Mouse (Mus musculus): ENCODE measurements around the gene Gm340. TPM values are rescaled to one million over a fixed set of nuclear protein-coding genes. Genes with fewer than 3 reads are reported as not detected.

Gm340 gene
- polyA plus RNA-seq, 1 experiment = 2.1 TPM

DNA sequence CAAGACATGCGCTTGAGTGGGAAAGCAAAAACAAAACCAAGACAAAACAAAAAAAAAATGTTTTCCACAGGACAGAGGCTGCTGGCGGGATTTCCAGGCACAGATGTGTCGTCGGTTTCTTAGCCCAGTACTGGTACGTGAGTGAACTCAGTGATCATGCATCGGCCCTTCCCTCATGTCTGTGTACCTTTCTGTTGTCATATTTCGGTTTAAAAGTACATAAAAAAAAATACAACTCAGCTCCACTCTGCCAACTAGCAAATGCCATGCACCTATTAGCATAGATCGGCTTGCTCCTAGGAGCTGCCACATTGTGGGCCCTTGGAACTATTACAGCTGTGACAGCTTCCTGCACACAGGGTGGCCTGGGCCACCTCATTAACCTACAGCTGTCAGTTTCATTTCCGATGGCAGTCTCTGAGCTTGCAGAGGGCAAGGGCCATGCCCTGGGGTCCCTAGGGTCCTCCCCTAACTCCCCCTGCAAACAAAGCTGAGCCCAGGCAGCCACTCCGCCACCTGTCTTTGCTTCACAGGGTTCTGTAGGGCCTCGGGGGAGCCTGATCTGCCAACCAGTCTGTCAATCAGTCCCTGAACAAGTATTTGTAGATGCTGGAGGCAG is 33.5 kb downstream of the Gm340 start:
- H3K27me3 ChIP-seq (ENCODE audit: control insufficient read depth, insufficient read depth, insufficient read length) = peaks cover 22% of the 10 kb centered on the region
- no peaks in the 10 kb centered on the region for H3K79me3 ChIP-seq (ENCODE audit: low read depth)
- H3K4me3 ChIP-seq (ENCODE audit: insufficient read depth, poor library complexity, severe bottlenecking) = no peak overlapping the region
- H3K79me2 ChIP-seq (ENCODE audit: control insufficient read depth, insufficient read depth) = no peaks in the 10 kb centered on the region
- no peaks in the 10 kb centered on the region for H3K36me3 ChIP-seq (ENCODE audit: control insufficient read depth, insufficient read depth)
- TF ChIP-seq MAX (IDR thresholded peaks at IDR 0.05) = no peak
- TF ChIP-seq MYOG (IDR thresholded peaks at IDR 0.05; ENCODE audit: control insufficient read depth, extremely low read depth, insufficient read length) = no peak
- no peak for TF ChIP-seq FOSL1 (IDR thresholded peaks at IDR 0.05; ENCODE audit: insufficient read depth, low read length, poor library complexity, severe bottlenecking)
- no peak for TF ChIP-seq CTCF (IDR thresholded peaks at IDR 0.05; ENCODE audit: control insufficient read depth, insufficient read depth, insufficient read length)
- no peak for TF ChIP-seq MYOD1 (IDR thresholded peaks at IDR 0.05; ENCODE audit: control insufficient read depth, insufficient read length, low read depth)
- no peak for TF ChIP-seq USF1 (IDR thresholded peaks at IDR 0.05; ENCODE audit: low read depth)
- TF ChIP-seq CEBPB (IDR thresholded peaks at IDR 0.05; ENCODE audit: low read depth) = no peak
- no peak overlapping the region for H3ac ChIP-seq (ENCODE audit: control insufficient read depth, insufficient read length, low read depth)

DNA sequence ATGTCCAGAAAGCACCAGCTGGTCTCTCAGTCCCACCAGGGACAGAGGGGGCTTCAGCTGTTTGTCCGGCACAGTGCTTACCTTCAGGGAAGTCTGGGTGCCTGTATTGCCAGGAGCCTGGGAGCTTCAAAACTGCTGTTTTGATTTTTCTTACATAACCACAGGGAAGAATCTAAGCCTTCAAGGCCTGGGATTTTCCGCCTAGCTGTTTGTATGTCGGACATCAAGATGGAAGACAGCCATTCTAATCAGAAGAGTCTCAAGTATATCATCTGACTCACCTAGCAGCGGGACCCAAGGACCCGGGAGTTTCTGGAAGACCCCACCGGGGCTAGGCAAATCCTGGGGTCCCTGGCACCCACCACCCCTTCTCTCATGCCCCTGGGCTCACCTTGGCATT is 34.1 kb downstream of the Gm340 start:
- no peaks in the 10 kb centered on the region for H3K79me3 ChIP-seq (ENCODE audit: low read depth)
- no peaks in the 10 kb centered on the region for H3K79me2 ChIP-seq (ENCODE audit: control insufficient read depth, insufficient read depth)
- TF ChIP-seq MYOD1 (IDR thresholded peaks at IDR 0.05; ENCODE audit: control insufficient read depth, insufficient read length, low read depth) (no peak), FOSL1 (IDR thresholded peaks at IDR 0.05; ENCODE audit: insufficient read depth, low read length, poor library complexity, severe bottlenecking) (no peak), USF1 (IDR thresholded peaks at IDR 0.05; ENCODE audit: low read depth) (no peak), MYOG (IDR thresholded peaks at IDR 0.05; ENCODE audit: control insufficient read depth, extremely low read depth, insufficient read length) (no peak), CTCF (IDR thresholded peaks at IDR 0.05; ENCODE audit: control insufficient read depth, insufficient read depth, insufficient read length) (no peak), CEBPB (IDR thresholded peaks at IDR 0.05; ENCODE audit: low read depth) (no peak), MAX (IDR thresholded peaks at IDR 0.05) (no peak)
- no peaks in the 10 kb centered on the region for H3K36me3 ChIP-seq (ENCODE audit: control insufficient read depth, insufficient read depth)
- H3K4me3 ChIP-seq (ENCODE audit: insufficient read depth, poor library complexity, severe bottlenecking) = no peak overlapping the region
- H3ac ChIP-seq (ENCODE audit: control insufficient read depth, insufficient read length, low read depth) = no peak overlapping the region
- peaks cover 22% of the 10 kb centered on the region for H3K27me3 ChIP-seq (ENCODE audit: control insufficient read depth, insufficient read depth, insufficient read length)

DNA sequence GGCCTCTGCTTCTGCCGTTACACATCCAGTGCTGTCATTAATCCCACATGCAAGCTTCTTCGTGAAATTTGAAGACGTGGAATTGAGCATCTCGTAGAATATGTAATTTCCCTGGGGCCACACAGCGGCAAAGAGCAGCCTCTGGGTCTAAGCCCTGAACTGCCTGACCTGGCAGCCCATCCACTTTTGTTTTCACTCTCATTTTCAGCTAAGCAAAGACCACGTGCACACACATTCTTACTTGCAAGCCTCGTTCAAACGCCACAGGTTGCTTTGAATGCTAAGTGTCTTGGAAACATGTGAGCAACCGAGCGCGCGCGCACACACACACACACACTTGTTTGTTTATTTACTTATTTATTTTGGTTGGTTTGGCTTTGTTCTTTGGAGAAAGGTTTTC is 34.9 kb downstream of the Gm340 start:
- no peak overlapping the region for H3ac ChIP-seq (ENCODE audit: control insufficient read depth, insufficient read length, low read depth)
- no peak overlapping the region for H3K4me3 ChIP-seq (ENCODE audit: insufficient read depth, poor library complexity, severe bottlenecking)
- H3K79me2 ChIP-seq (ENCODE audit: control insufficient read depth, insufficient read depth) = no peaks in the 10 kb centered on the region
- TF ChIP-seq MYOD1 (IDR thresholded peaks at IDR 0.05; ENCODE audit: control insufficient read depth, insufficient read length, low read depth) = no peak
- no peaks in the 10 kb centered on the region for H3K36me3 ChIP-seq (ENCODE audit: control insufficient read depth, insufficient read depth)
- peaks cover 22% of the 10 kb centered on the region for H3K27me3 ChIP-seq (ENCODE audit: control insufficient read depth, insufficient read depth, insufficient read length)
- H3K79me3 ChIP-seq (ENCODE audit: low read depth) = no peaks in the 10 kb centered on the region

DNA sequence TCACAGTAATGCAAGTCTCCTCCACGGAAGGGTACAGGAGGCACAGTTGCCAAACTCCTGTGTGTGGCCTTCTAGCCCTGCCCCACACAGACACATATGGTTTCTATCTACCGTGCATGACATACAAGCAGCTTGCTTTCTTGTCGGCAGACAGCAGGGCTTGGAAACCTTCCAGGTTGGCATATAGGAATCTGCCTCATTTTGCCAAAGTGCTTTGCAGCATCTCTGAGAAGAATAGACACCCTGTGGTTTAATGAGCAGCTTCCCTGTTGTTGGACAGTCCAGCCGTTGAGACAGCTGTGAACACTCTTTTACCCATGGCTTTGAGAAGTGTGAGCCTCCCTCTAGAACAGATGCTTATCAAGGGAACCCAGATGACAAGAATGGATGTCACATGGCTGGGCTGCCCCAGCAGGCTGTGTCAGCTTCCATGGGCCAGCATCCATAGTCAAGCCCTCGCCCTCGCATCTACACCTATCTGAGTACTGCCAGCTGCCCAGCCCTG is 36.0 kb downstream of the Gm340 start:
- Histone ChIP-seq H3K79me3 (ENCODE audit: low read depth) (no peaks in the 10 kb centered on the region), H3K79me2 (ENCODE audit: control insufficient read depth, insufficient read depth) (no peaks in the 10 kb centered on the region), H3K27me3 (ENCODE audit: control insufficient read depth, insufficient read depth, insufficient read length) (peaks cover 20% of the 10 kb centered on the region), H3K4me3 (ENCODE audit: insufficient read depth, poor library complexity, severe bottlenecking) (no peak overlapping the region), H3ac (ENCODE audit: control insufficient read depth, insufficient read length, low read depth) (no peak overlapping the region), H3K36me3 (ENCODE audit: control insufficient read depth, insufficient read depth) (no peaks in the 10 kb centered on the region)
- TF ChIP-seq USF1 (IDR thresholded peaks at IDR 0.05; ENCODE audit: low read depth) = no peak
- no peak for TF ChIP-seq MYOG (IDR thresholded peaks at IDR 0.05; ENCODE audit: control insufficient read depth, extremely low read depth, insufficient read length)
- TF ChIP-seq CEBPB (IDR thresholded peaks at IDR 0.05; ENCODE audit: low read depth) = no peak
- TF ChIP-seq FOSL1 (IDR thresholded peaks at IDR 0.05; ENCODE audit: insufficient read depth, low read length, poor library complexity, severe bottlenecking) = no peak
- TF ChIP-seq MYOD1 (IDR thresholded peaks at IDR 0.05; ENCODE audit: control insufficient read depth, insufficient read length, low read depth) = no peak
- no peak for TF ChIP-seq MAX (IDR thresholded peaks at IDR 0.05)
- TF ChIP-seq CTCF (IDR thresholded peaks at IDR 0.05; ENCODE audit: control insufficient read depth, insufficient read depth, insufficient read length) = no peak

DNA sequence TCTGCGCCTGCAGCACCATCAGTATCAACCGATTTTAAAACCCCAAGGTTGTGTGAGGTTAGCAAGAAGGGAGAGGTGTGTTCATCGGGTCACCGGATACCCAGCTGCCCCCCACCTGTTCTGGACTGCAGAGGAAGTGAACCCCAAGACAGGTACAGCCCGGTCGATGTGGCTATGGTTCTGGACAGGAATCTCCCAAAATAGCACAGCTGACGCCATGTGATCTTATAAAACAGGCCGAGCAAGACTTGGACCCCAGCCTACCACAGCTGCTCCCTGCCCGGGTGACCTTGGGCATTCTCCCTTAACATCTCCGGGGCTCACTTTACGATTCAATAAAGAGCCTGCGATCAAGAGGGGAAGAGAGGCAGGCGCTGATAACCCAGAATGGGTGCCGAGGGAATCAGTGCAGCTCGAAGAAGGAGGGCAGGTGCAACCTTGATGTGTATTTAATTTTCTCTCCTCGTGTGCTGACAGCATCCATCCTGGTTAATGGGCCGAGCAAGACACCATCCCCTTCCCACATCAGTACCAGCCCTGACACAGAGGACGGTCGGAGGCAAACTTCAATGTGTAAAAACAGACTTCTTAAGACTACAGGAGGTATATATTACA is 36.7 kb downstream of the Gm340 start:
- H3K79me2 ChIP-seq (ENCODE audit: control insufficient read depth, insufficient read depth) = no peaks in the 10 kb centered on the region
- H3ac ChIP-seq (ENCODE audit: control insufficient read depth, insufficient read length, low read depth) = no peak overlapping the region
- H3K36me3 ChIP-seq (ENCODE audit: control insufficient read depth, insufficient read depth) = no peaks in the 10 kb centered on the region
- TF ChIP-seq USF1 (IDR thresholded peaks at IDR 0.05; ENCODE audit: low read depth) = no peak
- TF ChIP-seq MYOD1 (IDR thresholded peaks at IDR 0.05; ENCODE audit: control insufficient read depth, insufficient read length, low read depth) = no peak
- TF ChIP-seq MYOG (IDR thresholded peaks at IDR 0.05; ENCODE audit: control insufficient read depth, extremely low read depth, insufficient read length) = no peak
- TF ChIP-seq CTCF (IDR thresholded peaks at IDR 0.05; ENCODE audit: control insufficient read depth, insufficient read depth, insufficient read length) = no peak
- no peak for TF ChIP-seq MAX (IDR thresholded peaks at IDR 0.05)
- no peak for TF ChIP-seq FOSL1 (IDR thresholded peaks at IDR 0.05; ENCODE audit: insufficient read depth, low read length, poor library complexity, severe bottlenecking)
- no peak for TF ChIP-seq CEBPB (IDR thresholded peaks at IDR 0.05; ENCODE audit: low read depth)
- H3K79me3 ChIP-seq (ENCODE audit: low read depth) = no peaks in the 10 kb centered on the region
- no peak overlapping the region for H3K4me3 ChIP-seq (ENCODE audit: insufficient read depth, poor library complexity, severe bottlenecking)
- peaks cover 16% of the 10 kb centered on the region for H3K27me3 ChIP-seq (ENCODE audit: control insufficient read depth, insufficient read depth, insufficient read length)

All from C2C12 (cell line).